Mouse (Mus musculus): ENCODE measurements at regions not wholly inside any gene's neighbourhood (a gene's known extent, or its start where the extent isn't known, plus 50 kb on each side); places are given as distances from the start of the nearest gene placed in this dataset.

- no peak for TF ChIP-seq CTCF (IDR thresholded peaks at IDR 0.05; ENCODE audit: low read depth)
- TF ChIP-seq EP300 (optimal IDR thresholded peaks at IDR 0.05): no peak
These were observed 319.5 kb upstream of the Zfp804a start for GRCm38 (mm10) chr2:81733484-81733883.

All from stomach, postnatal 0 days (tissue).